Mouse (Mus musculus) G1E (cell line): ENCODE results near the gene Phtf2. TPM values are rescaled to one million over a fixed set of nuclear protein-coding genes. Genes with fewer than 3 reads are reported as not detected.

Experiments used
- ATAC-seq: 2 replicates; pipeline ENCODE4 v1.8.0; 2016; ENCODE audit warnings: mild to moderate bottlenecking; ENCODE audit not compliant: insufficient number of reproducible peaks, poor library complexity, low FRiP score, severe bottlenecking; ENCODE audit errors: extremely low read depth
- DNase-seq: peaks from one replicate; pipeline ENCODE4 v3.0.0; 2012; ENCODE audit warnings: low spot score
- H3K27me3 ChIP-seq: 2 replicates; pipeline ENCODE4 v1.6.1; 2012; ENCODE audit warnings: mild to moderate bottlenecking, low read length, inconsistent platforms; ENCODE audit not compliant: insufficient read depth
- H3K36me3 ChIP-seq: replicated peaks from 2 replicates; pipeline ENCODE3; 2012; ENCODE audit warnings: mild to moderate bottlenecking, inconsistent platforms
- H3K4me1 ChIP-seq: 2 replicates; pipeline ENCODE4 v1.6.1; 2012; ENCODE audit warnings: low read depth, low read length, inconsistent platforms, mixed read lengths; ENCODE audit not compliant: insufficient read depth
- H3K4me3 ChIP-seq: 2 replicates; pipeline ENCODE4 v1.5.1; 2012; ENCODE audit warnings: low read depth, mild to moderate bottlenecking, inconsistent platforms, low read length, moderate library complexity, mixed read lengths
- H3K9me3 ChIP-seq: replicated peaks from 2 replicates; pipeline ENCODE4 v1.6.1; 2012; ENCODE audit warnings: inconsistent platforms
- CTCF ChIP-seq: IDR thresholded peaks from 2 replicates; pipeline ENCODE4 v1.5.1; 2012; ENCODE audit warnings: low read depth, low read length, inconsistent platforms, mixed read lengths
- GATA1 ChIP-seq: IDR thresholded peaks from 2 replicates; pipeline ENCODE4 v1.6.1; 2012; ENCODE audit warnings: borderline replicate concordance, low read length, inconsistent platforms, mixed read lengths
- GATA2 ChIP-seq: IDR thresholded peaks from 2 replicates; pipeline ENCODE4 v1.6.1; 2012; ENCODE audit warnings: low read depth, low read length, inconsistent platforms, borderline replicate concordance
- POLR2AphosphoS5 ChIP-seq: IDR thresholded peaks from 2 replicates; pipeline ENCODE4 v1.6.1; 2012; ENCODE audit warnings: low read depth, low read length, inconsistent platforms; ENCODE audit not compliant: insufficient replicate concordance
- TAL1 ChIP-seq: conservative IDR thresholded peaks from 2 replicates; pipeline ENCODE4 v1.6.1; 2012; ENCODE audit warnings: low read depth, low read length, inconsistent platforms, mixed read lengths
- polyA plus RNA-seq: library from polyadenylated mRNA; stranded (reverse); fragments of >175 nt; gene quantifications from 2 replicates; pipeline ENCODE4 v1.2.3, GENCODE M21; 2012
- total RNA-seq, 2 experiments: library from RNA; stranded (forward) in 1 of 2; stranded (reverse) in 1 of 2; fragments of 200-1000 nt in 1 of 2; fragments of >200 nt in 1 of 2; fragmentation: Nextera tagmentation in 1 of 2; gene quantifications; 2 replicates each; pipeline ENCODE4 v1.2.3; 2014 to 2017

The Phtf2 gene
- total and polyA plus RNA-seq, 3 experiments = 5.8 to 43.5 (median 43.3) TPM

DNA sequence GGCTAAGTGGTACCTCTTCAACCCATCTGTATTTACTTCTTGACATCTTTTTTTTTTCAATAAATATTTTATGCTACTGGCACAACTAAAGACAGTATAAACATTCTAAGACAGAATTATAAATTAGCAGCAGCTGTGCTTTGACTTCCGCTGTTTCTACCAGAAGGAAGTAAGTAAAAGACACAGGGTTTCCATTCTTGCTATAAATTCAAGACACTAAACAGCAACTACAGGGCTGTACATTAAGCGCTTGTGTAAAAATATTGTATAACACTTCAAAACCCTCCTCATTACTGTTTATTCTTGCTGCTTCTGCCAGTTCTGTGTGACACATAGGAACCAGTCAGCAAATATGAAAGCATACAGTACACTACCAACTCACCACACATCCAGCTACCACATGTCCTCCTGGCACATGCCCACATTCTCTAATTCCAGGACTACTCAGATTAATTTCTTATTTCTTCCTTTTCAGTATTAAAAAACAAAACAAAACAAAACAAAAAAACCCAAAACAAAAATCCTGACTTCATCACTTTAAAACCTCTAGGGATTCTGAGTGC, 16.6 kb downstream of the Phtf2 start:
- H3K9me3 ChIP-seq = no peaks in the 10 kb centered on the region
- H3K4me3 ChIP-seq = no peak overlapping the region
- TF ChIP-seq POLR2AphosphoS5 = no peak
- TF ChIP-seq GATA1 = no peak
- TF ChIP-seq CTCF = no peak
- no peak for TF ChIP-seq TAL1
- TF ChIP-seq GATA2 = no peak
- H3K4me1 ChIP-seq = peaks cover 33% of the 10 kb centered on the region
- H3K27me3 ChIP-seq = no peaks in the 10 kb centered on the region
- ATAC-seq = no peak
- no peak for DNase-seq
- peaks cover 24% of the 10 kb centered on the region for H3K36me3 ChIP-seq

DNA sequence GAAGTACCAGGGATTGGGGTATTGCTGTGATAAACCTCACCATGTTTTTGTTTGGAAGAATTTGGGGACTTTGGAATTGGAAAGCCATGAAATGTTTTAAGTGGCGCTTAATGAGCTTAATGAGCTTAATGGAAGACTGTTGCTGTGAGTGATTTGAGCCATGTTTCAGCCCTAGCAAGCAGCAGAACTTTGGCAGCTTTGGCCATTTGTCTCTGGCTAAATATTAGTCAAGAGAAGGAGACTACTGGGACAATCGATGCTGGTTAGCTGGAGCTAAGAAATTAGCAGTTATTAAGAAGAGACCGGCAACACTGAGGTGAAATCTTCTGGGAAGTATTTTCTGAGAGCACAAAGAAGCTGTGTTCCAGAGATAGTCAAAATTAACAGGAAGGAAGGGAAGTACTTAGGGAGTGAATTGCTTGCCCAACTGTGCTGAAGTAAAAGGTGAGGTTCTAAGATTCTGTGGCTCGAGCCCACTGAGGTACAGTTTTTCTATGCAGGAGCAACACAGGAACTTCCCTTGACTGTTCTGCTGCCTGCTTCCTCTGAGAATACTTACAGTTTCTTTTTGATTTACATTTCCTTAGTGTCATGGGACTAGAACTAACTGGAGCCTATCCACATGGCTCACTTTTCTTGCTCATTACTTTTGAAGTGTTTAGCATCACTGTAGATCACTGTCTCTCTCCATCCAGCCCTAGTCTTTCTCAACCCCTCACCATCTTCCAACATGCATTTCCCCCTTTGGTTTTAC, 17.5 kb downstream of the Phtf2 start:
- TF ChIP-seq CTCF (no peak), POLR2AphosphoS5 (no peak), TAL1 (no peak), GATA2 (no peak), GATA1 (no peak)
- DNase-seq (no peak), ATAC-seq (no peak)

DNA sequence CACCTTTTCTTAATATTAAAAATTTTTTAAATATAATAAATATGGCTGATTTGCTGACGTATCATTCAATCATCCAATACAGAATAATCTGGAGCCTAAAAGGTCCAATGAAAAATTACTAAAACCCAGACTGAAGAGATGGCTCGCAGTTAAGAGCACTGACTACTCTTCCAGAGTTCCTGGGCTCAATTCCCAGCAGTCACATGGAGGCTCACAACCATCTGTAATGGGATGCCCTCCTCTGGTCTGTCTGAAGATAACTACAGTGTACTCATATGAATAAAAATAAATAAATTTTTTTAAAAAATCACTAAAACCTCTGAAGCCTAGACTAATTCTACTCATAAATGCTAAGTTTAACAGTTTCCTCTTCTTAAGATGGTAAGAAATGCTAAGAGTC, 20.0 kb downstream of the Phtf2 start:
- H3K9me3 ChIP-seq = no peaks in the 10 kb centered on the region
- TF ChIP-seq CTCF (no peak), POLR2AphosphoS5 (no peak), TAL1 (no peak), GATA1 (no peak), GATA2 (no peak)
- no peak overlapping the region for H3K4me3 ChIP-seq
- no peaks in the 10 kb centered on the region for H3K27me3 ChIP-seq
- DNase-seq (no peak), ATAC-seq (no peak)
- peaks cover 34% of the 10 kb centered on the region for H3K36me3 ChIP-seq
- H3K4me1 ChIP-seq = peaks cover 22% of the 10 kb centered on the region

More for the DNA sequence above, 17.5 kb downstream of the Phtf2 start:
- H3K36me3 ChIP-seq = peaks cover 25% of the 10 kb centered on the region
- H3K27me3 ChIP-seq = no peaks in the 10 kb centered on the region
- no peak overlapping the region for H3K4me3 ChIP-seq
- H3K4me1 ChIP-seq = peaks cover 27% of the 10 kb centered on the region
- H3K9me3 ChIP-seq = no peaks in the 10 kb centered on the region

DNA sequence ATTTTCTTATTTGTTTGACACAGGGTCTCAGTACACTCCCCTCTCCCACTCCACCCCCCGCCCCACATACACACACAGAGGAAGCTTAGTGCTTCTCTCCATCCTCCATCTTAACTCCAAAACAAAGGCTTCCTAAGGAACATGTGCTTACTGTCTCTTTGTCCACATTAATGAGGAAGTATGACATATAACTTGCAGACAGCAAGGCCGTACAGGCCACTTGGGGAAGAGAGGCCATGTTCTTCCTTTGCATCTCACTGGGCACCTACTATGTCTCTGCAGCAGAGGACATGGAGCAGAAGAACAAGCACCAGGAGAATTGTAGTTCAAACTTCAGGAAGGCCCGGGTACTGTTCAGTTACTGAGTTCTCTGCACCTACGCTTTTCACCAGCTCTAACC, 21.4 kb downstream of the Phtf2 start:
- no peaks in the 10 kb centered on the region for H3K27me3 ChIP-seq
- DNase-seq = no peak
- H3K9me3 ChIP-seq = no peaks in the 10 kb centered on the region
- H3K4me1 ChIP-seq = peaks cover 19% of the 10 kb centered on the region
- ATAC-seq = no peak
- peaks cover 27% of the 10 kb centered on the region for H3K36me3 ChIP-seq
- TF ChIP-seq GATA1 = no peak
- TF ChIP-seq GATA2 = no peak
- no peak for TF ChIP-seq CTCF
- TF ChIP-seq TAL1 = no peak
- no peak for TF ChIP-seq POLR2AphosphoS5
- no peak overlapping the region for H3K4me3 ChIP-seq

DNA sequence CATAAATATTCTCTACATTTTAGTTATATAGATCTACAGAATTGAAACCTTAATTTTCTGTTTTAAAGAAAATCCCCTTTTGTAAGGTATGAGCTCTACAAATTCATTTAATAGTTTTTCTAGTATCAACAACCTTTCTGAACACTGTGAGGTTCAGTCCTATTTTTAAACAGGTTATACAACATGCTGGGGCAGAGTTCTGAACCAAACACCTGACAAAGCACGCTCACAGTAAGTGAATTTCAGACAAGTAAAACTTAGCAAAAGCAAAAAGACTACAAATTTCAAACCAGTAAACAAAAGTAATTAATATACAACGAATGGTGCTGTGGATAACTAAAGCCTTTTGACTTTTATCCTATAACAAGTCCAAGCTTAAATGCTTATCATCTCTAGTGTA, 23.5 kb downstream of the Phtf2 start:
- H3K27me3 ChIP-seq = no peaks in the 10 kb centered on the region
- H3K36me3 ChIP-seq = peaks cover 22% of the 10 kb centered on the region
- H3K4me3 ChIP-seq = no peak overlapping the region
- DNase-seq (no peak), ATAC-seq (no peak)
- H3K9me3 ChIP-seq = no peaks in the 10 kb centered on the region
- H3K4me1 ChIP-seq = peaks cover 8% of the 10 kb centered on the region
- no peak for TF ChIP-seq POLR2AphosphoS5
- no peak for TF ChIP-seq CTCF
- TF ChIP-seq TAL1 = no peak
- TF ChIP-seq GATA2 = no peak
- TF ChIP-seq GATA1 = no peak

DNA sequence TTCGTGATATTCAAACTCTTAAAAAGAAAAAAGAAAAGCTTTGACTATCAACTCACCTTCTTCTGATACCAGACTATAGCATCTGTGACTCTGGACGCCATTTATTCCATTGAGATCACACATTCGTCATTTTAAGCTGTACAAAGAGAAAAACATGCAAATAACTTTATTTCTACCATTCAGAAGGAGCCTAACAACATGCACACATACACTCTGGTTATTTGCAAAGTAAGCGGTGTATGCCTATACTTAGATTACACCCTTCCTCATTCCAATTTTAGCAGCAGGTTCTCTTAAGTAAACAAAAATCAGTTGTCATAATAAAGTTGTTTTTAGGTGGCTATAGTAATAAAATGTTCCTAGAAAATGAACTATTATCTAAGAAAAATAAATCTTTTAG, 26.9 kb downstream of the Phtf2 start:
- peaks cover 5% of the 10 kb centered on the region; the same call in 1 of the 2 replicates for H3K4me1 ChIP-seq
- DNase-seq = no peak
- no peak overlapping the region for H3K4me3 ChIP-seq
- H3K36me3 ChIP-seq = peaks cover 33% of the 10 kb centered on the region
- ATAC-seq = no peak
- no peaks in the 10 kb centered on the region for H3K27me3 ChIP-seq
- TF ChIP-seq TAL1 (no peak), POLR2AphosphoS5 (no peak), CTCF (no peak), GATA1 (no peak), GATA2 (no peak)
- no peaks in the 10 kb centered on the region for H3K9me3 ChIP-seq
